Mouse (Mus musculus): ENCODE data around the gene Hist3h2ba. TPM values are rescaled to one million over a fixed set of nuclear protein-coding genes. Genes with fewer than 3 reads are reported as not detected.

The Hist3h2ba gene
- polyA plus RNA-seq, 1 experiment from 2014 or later = 11.6 TPM

DNA sequence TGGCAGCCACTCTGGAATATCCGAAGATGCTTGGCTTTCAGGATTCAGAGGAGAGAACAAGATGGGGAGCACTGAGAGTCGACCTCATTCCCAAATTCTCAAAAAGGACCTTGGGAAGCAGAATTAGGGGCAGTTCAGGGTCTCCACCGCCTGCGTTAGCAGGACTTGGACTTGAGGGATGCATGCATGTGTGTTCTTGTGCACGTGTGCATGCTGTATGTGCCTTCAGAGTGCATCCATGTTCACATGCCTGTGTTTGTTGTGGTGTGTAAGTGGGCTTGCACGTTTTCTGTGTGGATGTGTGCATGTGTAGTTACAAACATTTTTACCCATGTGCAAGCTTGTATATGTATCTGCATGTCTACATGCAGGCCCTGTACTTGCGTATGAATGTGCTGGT is 15.5 kb downstream of the Hist3h2ba start:
- Histone ChIP-seq H3K27ac (ENCODE audit: poor library complexity, severe bottlenecking) (no peak overlapping the region), H3K4me1 (replicated peaks) (peaks cover 38% of the 10 kb centered on the region)
- 87% methylated on average over 7 of the region's 7 CpGs for WGBS

DNA sequence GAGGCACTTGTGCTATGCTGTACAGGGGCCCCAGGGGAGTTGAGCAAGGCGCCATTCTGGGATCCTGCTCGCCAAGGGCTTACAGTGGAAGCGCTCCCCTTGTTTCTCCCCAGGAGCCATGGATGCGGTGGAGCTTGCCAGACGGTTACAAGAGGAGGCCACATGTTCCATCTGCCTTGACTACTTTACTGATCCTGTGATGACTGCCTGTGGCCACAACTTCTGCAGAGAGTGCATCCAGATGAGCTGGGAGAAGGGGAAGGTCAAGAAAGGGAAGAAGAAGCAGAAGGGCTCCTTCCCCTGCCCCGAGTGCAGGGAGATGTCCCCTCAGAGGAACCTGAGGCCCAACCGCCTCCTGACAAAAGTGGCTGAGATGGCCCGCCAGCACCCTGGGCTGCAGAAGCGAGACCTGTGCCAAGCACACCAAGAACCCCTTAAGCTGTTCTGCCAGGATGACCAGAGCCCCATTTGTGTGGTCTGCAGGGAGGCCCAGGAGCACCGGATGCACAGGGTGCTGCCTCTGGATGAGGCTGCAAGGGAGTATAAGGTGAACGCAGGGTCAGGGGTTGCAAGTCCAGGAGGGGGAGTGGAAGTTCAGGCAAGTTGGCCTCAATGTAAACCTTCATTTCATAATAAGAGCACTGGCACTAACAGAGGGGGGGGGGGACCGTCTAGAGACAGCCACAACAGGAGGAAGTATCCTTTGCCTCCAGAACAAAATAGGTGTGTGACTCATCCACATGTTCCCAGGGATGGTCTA is 16.5 kb downstream of the Hist3h2ba start:
- Histone ChIP-seq H3K9ac (peak overlapping the region; percentile 28; the same call in 1 of the 2 replicates), H3K36me3 (peaks cover 8% of the 10 kb centered on the region; the same call in 1 of the 2 replicates), H3K9me3 (replicated peaks) (peaks cover 6% of the 10 kb centered on the region), H3K4me3 (no peak overlapping the region), H3K4me2 (peak overlapping the region; percentile 20; the same call in 1 of the 2 replicates), H3K27ac (ENCODE audit: poor library complexity, severe bottlenecking) (no peak overlapping the region; the same call in 1 of the 2 replicates), H3K27me3 (replicated peaks) (peaks cover 34% of the 10 kb centered on the region), H3K4me1 (replicated peaks) (peaks cover 38% of the 10 kb centered on the region)
- ATAC-seq (ENCODE audit: insufficient number of reproducible peaks, low FRiP score) = no peak
- 38% methylated on average over 12 of the region's 12 CpGs for WGBS

More for the DNA sequence above, 15.5 kb downstream of the Hist3h2ba start:
- H3K4me2 ChIP-seq = no peak overlapping the region
- H3K9ac ChIP-seq = no peak overlapping the region
- peaks cover 8% of the 10 kb centered on the region; the same call in 1 of the 2 replicates for H3K36me3 ChIP-seq
- H3K4me3 ChIP-seq = no peak overlapping the region
- H3K9me3 ChIP-seq (replicated peaks) = peaks cover 6% of the 10 kb centered on the region
- H3K27me3 ChIP-seq (replicated peaks) = peaks cover 34% of the 10 kb centered on the region
- ATAC-seq (ENCODE audit: insufficient number of reproducible peaks, low FRiP score) = no peak

DNA sequence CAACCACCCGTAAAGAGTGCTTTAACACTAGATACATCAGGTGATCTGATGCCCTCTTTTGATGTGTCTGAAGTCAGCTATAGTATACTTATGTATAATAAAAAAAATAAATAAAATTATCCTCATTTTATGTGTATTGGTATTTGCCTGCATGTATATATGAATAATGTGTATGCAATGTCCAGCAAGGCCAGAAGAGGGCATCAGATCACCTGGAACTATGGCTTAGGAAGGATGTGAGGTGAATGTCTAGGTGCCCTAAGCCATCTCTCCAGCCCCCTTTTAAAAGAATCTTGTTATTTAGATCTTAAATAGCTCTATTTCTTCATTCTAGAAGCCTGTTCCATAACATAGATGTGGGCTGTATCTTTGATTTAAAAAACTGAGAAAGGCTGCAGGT is 18.6 kb downstream of the Hist3h2ba start:
- 95% methylated on average over 1 of the region's 1 CpGs for WGBS
- H3K36me3 ChIP-seq = peaks cover 16% of the 10 kb centered on the region
- no peak overlapping the region for H3K4me2 ChIP-seq
- no peaks in the 10 kb centered on the region for H3K9me3 ChIP-seq (replicated peaks)
- H3K4me1 ChIP-seq (replicated peaks) = peaks cover 53% of the 10 kb centered on the region
- no peak overlapping the region for H3K27ac ChIP-seq (ENCODE audit: poor library complexity, severe bottlenecking)
- H3K4me3 ChIP-seq = no peak overlapping the region
- ATAC-seq (ENCODE audit: insufficient number of reproducible peaks, low FRiP score) = no peak
- H3K27me3 ChIP-seq (replicated peaks) = peaks cover 23% of the 10 kb centered on the region
- H3K9ac ChIP-seq = no peak overlapping the region

DNA sequence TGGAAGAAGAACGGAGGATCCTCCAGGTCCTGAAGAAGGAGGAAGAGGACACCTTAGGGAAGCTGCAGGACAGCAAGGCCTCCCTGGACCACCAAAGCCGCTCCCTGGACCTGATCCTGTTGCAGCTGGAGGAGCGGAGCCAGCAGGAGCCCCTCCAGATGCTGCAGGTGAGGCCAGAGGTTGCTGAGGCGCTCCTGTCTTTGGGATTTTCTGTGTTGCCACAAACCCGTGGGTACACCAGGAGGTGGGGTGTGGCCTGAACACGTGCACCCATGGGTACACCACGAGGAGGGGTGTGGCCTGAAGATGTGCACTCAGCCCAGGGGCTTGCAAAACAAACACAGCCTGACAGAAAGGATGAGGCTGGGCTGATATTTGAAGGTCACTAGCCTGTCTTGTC is 19.8 kb downstream of the Hist3h2ba start:
- Histone ChIP-seq H3K36me3 (peaks cover 16% of the 10 kb centered on the region), H3K9ac (no peak overlapping the region), H3K27me3 (replicated peaks) (peaks cover 13% of the 10 kb centered on the region), H3K27ac (ENCODE audit: poor library complexity, severe bottlenecking) (no peak overlapping the region), H3K4me2 (no peak overlapping the region), H3K4me1 (replicated peaks) (peaks cover 54% of the 10 kb centered on the region), H3K9me3 (replicated peaks) (no peaks in the 10 kb centered on the region), H3K4me3 (no peak overlapping the region)
- peak; percentile 10; the same call in 1 of the 2 replicates for ATAC-seq (ENCODE audit: insufficient number of reproducible peaks, low FRiP score)
- WGBS = 78% methylated on average over 7 of the region's 7 CpGs

DNA sequence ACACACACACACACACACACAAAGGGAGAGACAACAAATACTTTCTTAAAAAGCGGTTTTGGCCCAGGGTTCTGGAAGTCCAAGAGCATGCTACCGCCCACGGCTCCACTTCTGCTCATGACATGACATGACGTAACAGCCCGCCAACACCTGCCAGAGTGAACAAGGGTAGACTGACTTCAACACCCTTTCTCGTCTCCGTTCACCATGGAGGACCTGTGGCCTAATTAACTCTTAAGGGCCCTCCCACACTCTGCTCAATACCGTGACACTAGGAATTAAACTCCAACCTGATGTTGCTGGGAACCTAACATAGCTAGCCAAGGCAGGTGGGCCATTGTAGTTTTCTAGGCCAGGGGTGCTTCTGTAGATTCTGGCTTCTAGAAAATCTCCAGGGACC is 20.3 kb downstream of the Hist3h2ba start:
- Histone ChIP-seq H3K4me2 (no peak overlapping the region), H3K27ac (ENCODE audit: poor library complexity, severe bottlenecking) (no peak overlapping the region), H3K4me3 (no peak overlapping the region), H3K27me3 (replicated peaks) (peaks cover 8% of the 10 kb centered on the region; the same call in 1 of the 2 replicates), H3K4me1 (replicated peaks) (peaks cover 51% of the 10 kb centered on the region), H3K9me3 (replicated peaks) (no peaks in the 10 kb centered on the region), H3K36me3 (peaks cover 16% of the 10 kb centered on the region), H3K9ac (no peak overlapping the region)
- no peak for ATAC-seq (ENCODE audit: insufficient number of reproducible peaks, low FRiP score)
- WGBS = 63% methylated on average over 8 of the region's 8 CpGs

DNA sequence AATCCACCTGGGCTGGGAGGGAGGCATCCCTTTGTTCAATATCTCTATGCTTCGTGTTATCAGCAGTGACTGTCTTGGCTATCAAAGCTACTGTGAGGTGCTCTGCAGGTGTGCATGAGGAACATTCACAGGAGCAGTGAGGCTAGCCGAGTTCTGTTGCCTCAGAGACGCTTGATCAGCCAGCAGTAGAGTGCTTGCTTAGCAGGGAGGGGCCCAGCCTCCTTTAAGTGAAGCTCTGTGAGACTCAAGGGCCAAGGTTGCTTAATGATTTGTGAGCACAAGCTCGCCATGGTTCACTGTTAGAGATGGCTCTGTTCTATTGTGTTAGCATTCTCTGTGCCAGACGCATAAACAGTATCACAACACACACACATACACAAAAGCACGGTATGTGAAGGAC is 20.9 kb downstream of the Hist3h2ba start:
- Histone ChIP-seq H3K4me3 (no peak overlapping the region), H3K27ac (ENCODE audit: poor library complexity, severe bottlenecking) (no peak overlapping the region), H3K27me3 (replicated peaks) (0 out of 2 replicates have a peak, but pooled peaks cover 4% of the 10 kb centered on the region), H3K9me3 (replicated peaks) (no peaks in the 10 kb centered on the region), H3K36me3 (peaks cover 21% of the 10 kb centered on the region), H3K4me2 (no peak overlapping the region), H3K4me1 (replicated peaks) (peaks cover 50% of the 10 kb centered on the region), H3K9ac (no peak overlapping the region)
- WGBS = 76% methylated on average over 6 of the region's 6 CpGs
- ATAC-seq (ENCODE audit: insufficient number of reproducible peaks, low FRiP score) = no peak

DNA sequence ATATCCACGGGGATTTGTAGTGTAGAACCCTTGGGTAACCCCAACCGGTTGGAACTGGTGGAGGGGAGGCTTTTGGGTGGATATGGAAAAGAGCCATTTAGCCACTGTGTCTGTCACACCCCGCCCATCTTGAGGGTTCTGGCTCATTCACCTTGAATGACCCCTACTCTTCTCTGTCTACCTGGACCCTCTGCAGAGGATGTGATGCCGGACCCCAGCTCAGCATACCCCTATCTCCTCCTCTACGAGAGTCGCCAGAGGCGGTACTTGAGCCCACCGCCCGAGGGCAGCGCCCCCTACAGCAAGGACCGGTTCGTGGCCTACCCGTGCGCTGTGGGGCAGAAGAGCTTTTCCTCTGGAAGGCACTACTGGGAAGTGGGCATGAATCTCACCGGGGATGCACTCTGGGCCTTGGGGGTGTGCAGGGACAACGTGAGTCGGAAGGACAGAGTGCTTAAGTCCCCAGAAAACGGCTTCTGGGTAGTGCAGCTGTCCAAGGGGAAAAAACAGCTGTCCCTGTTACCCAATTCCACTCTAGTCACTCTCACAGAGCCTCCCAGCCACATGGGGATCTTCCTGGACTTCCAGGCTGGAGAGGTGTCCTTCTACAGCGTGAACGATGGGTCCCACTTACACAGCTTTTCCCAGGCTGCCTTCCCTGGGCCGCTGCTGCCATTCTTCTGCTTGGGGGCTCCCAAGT is 22.3 kb downstream of the Hist3h2ba start:
- Histone ChIP-seq H3K27ac (ENCODE audit: poor library complexity, severe bottlenecking) (no peak overlapping the region), H3K4me3 (no peak overlapping the region), H3K27me3 (replicated peaks) (no peaks in the 10 kb centered on the region), H3K36me3 (peaks cover 23% of the 10 kb centered on the region), H3K4me1 (replicated peaks) (peaks cover 41% of the 10 kb centered on the region), H3K9ac (no peak overlapping the region), H3K4me2 (no peak overlapping the region), H3K9me3 (replicated peaks) (no peaks in the 10 kb centered on the region)
- 86% methylated on average over 21 of the region's 21 CpGs for WGBS
- no peak for ATAC-seq (ENCODE audit: insufficient number of reproducible peaks, low FRiP score)

DNA sequence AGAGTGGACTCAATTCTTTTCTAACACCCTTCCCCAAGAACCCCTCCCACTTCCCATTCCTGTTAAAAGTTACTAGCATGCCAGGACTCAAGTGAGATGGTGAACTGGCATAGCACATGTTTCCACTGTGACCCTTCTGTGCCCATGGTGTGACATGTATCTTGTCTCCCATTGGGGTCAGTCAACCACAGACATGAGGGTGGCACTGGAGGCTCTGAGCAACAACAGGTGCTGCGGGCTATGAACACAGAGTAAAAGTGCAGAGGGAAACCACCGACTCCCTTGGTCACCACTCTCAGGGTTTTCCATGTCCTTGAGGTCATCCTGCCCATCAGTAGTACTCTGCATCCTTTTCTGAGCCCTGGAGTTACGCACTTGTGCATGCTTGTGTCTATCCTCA is 23.1 kb downstream of the Hist3h2ba start:
- Histone ChIP-seq H3K4me3 (no peak overlapping the region), H3K27ac (ENCODE audit: poor library complexity, severe bottlenecking) (no peak overlapping the region), H3K36me3 (peaks cover 23% of the 10 kb centered on the region), H3K9me3 (replicated peaks) (no peaks in the 10 kb centered on the region), H3K4me1 (replicated peaks) (peaks cover 35% of the 10 kb centered on the region), H3K4me2 (no peak overlapping the region), H3K27me3 (replicated peaks) (no peaks in the 10 kb centered on the region), H3K9ac (no peak overlapping the region)
- WGBS = 83% methylated on average over 3 of the region's 3 CpGs
- no peak for ATAC-seq (ENCODE audit: insufficient number of reproducible peaks, low FRiP score)

DNA sequence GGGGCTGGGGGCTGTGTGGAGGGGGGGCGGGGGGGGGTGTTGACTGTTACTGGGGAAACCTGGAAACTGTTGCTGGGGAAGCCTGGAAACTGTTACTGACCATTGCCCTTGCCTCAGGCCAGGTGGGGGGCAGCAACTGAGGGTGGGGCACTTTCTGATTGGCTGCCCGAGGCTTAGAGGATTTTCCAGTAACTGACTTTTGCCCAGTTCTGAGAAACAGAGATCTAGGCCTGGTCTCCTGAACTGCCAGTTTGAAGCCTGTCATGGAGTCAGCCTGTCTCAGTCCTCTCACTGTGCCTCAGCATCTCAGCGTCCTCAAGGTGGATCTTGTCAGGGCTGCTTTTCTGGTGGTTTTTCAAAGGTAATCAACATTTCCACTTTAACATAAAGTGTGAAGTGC is 25.7 kb downstream of the Hist3h2ba start:
- H3K27me3 ChIP-seq (replicated peaks) = no peaks in the 10 kb centered on the region
- no peak overlapping the region for H3K27ac ChIP-seq (ENCODE audit: poor library complexity, severe bottlenecking)
- H3K9me3 ChIP-seq (replicated peaks) = no peaks in the 10 kb centered on the region
- no peak overlapping the region for H3K4me2 ChIP-seq
- peaks cover 36% of the 10 kb centered on the region for H3K4me1 ChIP-seq (replicated peaks)
- H3K9ac ChIP-seq = no peak overlapping the region
- ATAC-seq (ENCODE audit: insufficient number of reproducible peaks, low FRiP score) = no peak
- H3K36me3 ChIP-seq = peaks cover 15% of the 10 kb centered on the region; the same call in 1 of the 2 replicates
- 83% methylated on average over 3 of the region's 3 CpGs for WGBS
- no peak overlapping the region for H3K4me3 ChIP-seq

DNA sequence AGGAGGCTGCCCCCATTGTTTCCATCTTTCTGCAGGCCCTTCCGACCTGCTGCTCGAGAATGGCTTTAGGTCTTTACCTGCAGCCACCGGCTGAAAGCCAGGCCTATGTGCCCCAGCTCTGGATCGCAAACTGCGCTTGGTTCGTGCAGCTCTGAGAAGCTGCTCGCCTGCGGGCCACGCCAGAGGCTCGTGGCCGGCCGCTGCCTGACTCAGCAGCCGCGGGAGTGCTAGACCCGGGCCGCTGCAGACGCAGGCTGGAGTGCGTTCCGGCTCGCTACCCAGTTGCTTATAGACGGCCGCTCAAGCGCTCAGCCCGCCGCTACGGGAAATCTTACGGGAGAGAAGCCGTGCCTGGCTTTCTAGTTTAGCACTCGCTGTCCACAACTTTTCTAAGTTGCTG is 28.4 kb downstream of the Hist3h2ba start:
- under 1% methylated on average over 29 of the region's 29 CpGs for WGBS
- H3K9ac ChIP-seq = peak overlapping the region; percentile 89
- H3K4me2 ChIP-seq = peak overlapping the region; percentile 94
- peak; percentile 20; the same call in 1 of the 2 replicates for ATAC-seq (ENCODE audit: insufficient number of reproducible peaks, low FRiP score)
- no peaks in the 10 kb centered on the region for H3K9me3 ChIP-seq (replicated peaks)
- peaks cover 45% of the 10 kb centered on the region for H3K4me1 ChIP-seq (replicated peaks)
- H3K27ac ChIP-seq (ENCODE audit: poor library complexity, severe bottlenecking) = peak overlapping the region; percentile 84
- no peaks in the 10 kb centered on the region for H3K27me3 ChIP-seq (replicated peaks)
- peaks cover 16% of the 10 kb centered on the region for H3K36me3 ChIP-seq
- H3K4me3 ChIP-seq = peak overlapping the region; percentile 90

DNA sequence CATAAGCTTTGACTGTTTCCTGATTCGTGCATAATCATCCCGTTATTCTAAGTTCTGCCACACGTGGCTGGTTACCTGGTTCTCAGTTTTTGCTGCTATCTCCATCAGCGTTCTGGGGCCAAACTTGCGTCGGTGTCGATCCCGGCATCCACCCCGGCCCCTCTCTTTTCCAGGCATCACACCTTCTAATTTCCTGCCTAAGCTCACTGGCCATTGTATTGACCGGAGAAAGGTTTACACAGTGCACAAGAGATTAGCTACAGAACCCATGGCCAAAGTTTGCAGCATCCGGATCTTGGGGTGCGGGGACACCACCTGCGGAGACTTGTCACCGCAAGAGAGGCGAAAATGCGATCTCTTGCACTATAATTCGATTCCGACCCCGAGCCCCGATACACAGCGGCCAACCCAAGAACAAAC is 28.9 kb downstream of the Hist3h2ba start:
- Histone ChIP-seq H3K9ac (peak overlapping the region; percentile 89), H3K27ac (ENCODE audit: poor library complexity, severe bottlenecking) (peak overlapping the region; percentile 84), H3K4me3 (peak overlapping the region; percentile 90), H3K36me3 (peaks cover 21% of the 10 kb centered on the region), H3K27me3 (replicated peaks) (no peaks in the 10 kb centered on the region), H3K4me1 (replicated peaks) (peaks cover 45% of the 10 kb centered on the region), H3K9me3 (replicated peaks) (no peaks in the 10 kb centered on the region), H3K4me2 (peak overlapping the region; percentile 94)
- under 1% methylated on average over 21 of the region's 21 CpGs for WGBS
- no peak for ATAC-seq (ENCODE audit: insufficient number of reproducible peaks, low FRiP score)

Data from heart, embryonic 12.5 days (tissue).